In the genomic region with DNA sequence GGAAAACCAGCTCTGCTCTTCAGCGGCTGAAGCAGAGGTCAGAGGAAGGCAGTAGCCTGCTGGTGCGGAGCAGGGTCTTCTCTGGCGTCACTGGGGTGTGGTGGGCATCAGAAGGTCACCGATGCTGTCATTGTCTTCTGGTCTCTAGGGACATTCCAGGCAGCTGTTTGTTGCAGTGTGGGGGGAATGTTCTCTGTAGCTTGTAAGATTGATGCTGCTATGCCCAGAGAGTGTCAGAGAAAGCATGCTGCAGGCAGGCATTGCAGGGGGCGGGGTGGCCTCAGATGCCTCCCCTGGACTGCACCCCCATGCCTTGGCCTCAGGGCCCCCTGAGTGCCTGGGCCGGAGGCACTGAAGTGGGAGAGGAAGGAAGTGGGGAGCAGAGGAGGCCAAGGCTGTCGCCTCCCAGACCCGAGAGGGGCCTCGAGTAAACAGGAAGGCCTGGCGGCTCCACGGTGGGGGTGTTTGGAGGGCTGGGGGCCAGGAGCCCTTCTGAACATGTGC, we compare ENCODE assay signal across 8 mouse cellular contexts. TPM values are rescaled to one million over a fixed set of nuclear protein-coding genes. Genes with fewer than 3 reads are reported as not detected.
DNase-seq lines count a peak whose midpoint lies in the region; ATAC-seq and TF ChIP-seq lines count a peak whose summit lies in the region.
"Had no signal": no experiment of that assay in that cellular context is flagged by ENCODE, and none has a peak within 500 bp of the region (broad histone marks: within the 10 kb centered on the region; RNA-seq: fewer than 3 reads in every experiment).

No protein-coding gene starts in this region.

- no peaks in the 10 kb centered on the region for H3K9me3 ChIP-seq in ES-E14 (ENCODE audit: control insufficient read depth, insufficient read depth, low read depth, low read length)

- peak overlapping the region; percentile 9 for H3K9ac ChIP-seq in ES-E14 (ENCODE audit: insufficient read depth, low read depth, low read length, poor library complexity, severe bottlenecking)

- ATAC-seq in megakaryocyte progenitor cell, adult 5-6 weeks (replicated peaks; ENCODE audit: poor library complexity), result peak; percentile 77

- in situ Hi-C loops in ES-E14 (cut with MboI; ENCODE audit: low sequenced_read_pairs in 2 of 2, unreplicated experiment in 2 of 2), result no loop called here

- peak overlapping the region in 1 of 2 experiments; percentile 2; a peak in 2 of 4 replicates for H3K4me3 ChIP-seq in ES-E14 (ENCODE audit: insufficient read depth in 1 of 2, low read depth in 1 of 2, low read length in 2 of 2, poor library complexity in 1 of 2, severe bottlenecking in 1 of 2)
- H3K4me3 ChIP-seq: erythroblast, embryonic 14.5 days had no signal

- intact Hi-C loops in heart, postnatal 14 days (cut with DNase I), result no loop called here

- H3K36me3 ChIP-seq in ES-E14 (ENCODE audit: control insufficient read depth, insufficient read depth, low read length, poor library complexity, severe bottlenecking), result peaks cover 17% of the 10 kb centered on the region

- H3K27ac ChIP-seq in ES-E14 (ENCODE audit: insufficient read depth, low read depth, low read length, poor library complexity, severe bottlenecking), result no peak overlapping the region

- H3K4me1 ChIP-seq in ES-E14 (ENCODE audit: control insufficient read depth in 2 of 2, insufficient read depth in 2 of 2, low read length in 2 of 2, poor library complexity in 1 of 2), result peaks cover 0 to 8% of the 10 kb centered on the region in 2 experiments; a peak in 2 of 4 replicates

- no peak for DNase-seq in ES-E14 (ENCODE audit: low read depth, low spot score)
- peak; percentile 56 for DNase-seq in adrenal gland, postnatal 25 days
- DNase-seq in heart, postnatal 14 days, result peak; percentile 71 to 77
- DNase-seq in kidney, postnatal 4 days, result peak; percentile 70 to 80
- DNase-seq in thymus, postnatal 36 days, result peak; percentile 76 to 88
- no peak for DNase-seq in ovary, postnatal 10 days (ENCODE audit: low spot score)

TF ChIP-seq in ES-E14, 5 proteins besides CTCF, POLR2A, EP300 and RAD21:
- TF ChIP-seq HCFC1 (IDR thresholded peaks at IDR 0.05; ENCODE audit: borderline replicate concordance, insufficient read depth, low read length) (no peak), ZC3H11A (IDR thresholded peaks at IDR 0.05; ENCODE audit: borderline replicate concordance, low read depth, low read length) (no peak)

RNA-seq across cellular contexts. Expression of gene Eng, which starts 8.6 kb away (rescaled TPM):
- total RNA-seq in ES-E14 (2012; rRNA removed), result 18.3 and 36.8 TPM in 2 replicates
- 105 and 106 TPM in 2 replicates for total RNA-seq in adrenal gland, postnatal 25 days (2021)
- 100 to 1,000 TPM; 148 to 162 TPM for total RNA-seq in heart, postnatal 14 days (2021)
- total RNA-seq in megakaryocyte progenitor cell, adult 5-6 weeks (2015), result 14.7 and 15.5 TPM in 2 replicates
- 6.9 and 8.5 TPM in 2 replicates for total RNA-seq in megakaryocyte progenitor cell, adult 5-6 weeks (2017)

RNA-seq across cellular contexts. Expression of gene Ak1, which starts 16.3 kb away (rescaled TPM):
- 77.4 and 90.8 TPM in 2 replicates for total RNA-seq in ES-E14 (2012; rRNA removed)
- total RNA-seq in adrenal gland, postnatal 25 days (2021), result 43.4 and 61.9 TPM in 2 replicates
- total RNA-seq in heart, postnatal 14 days (2021), result 100 to 1,000 TPM; 595 to 617 TPM
- 0.12 and 1.8 TPM in 2 replicates for total RNA-seq in megakaryocyte progenitor cell, adult 5-6 weeks (2015)
- total RNA-seq in megakaryocyte progenitor cell, adult 5-6 weeks (2017), result 0.12 and 0.14 TPM in 2 replicates

RNA-seq across cellular contexts. Expression of gene St6galnac6, which starts 38.3 kb away (rescaled TPM):
- 18.0 and 27.2 TPM in 2 replicates for total RNA-seq in ES-E14 (2012; rRNA removed)
- 48.4 and 56.0 TPM in 2 replicates for total RNA-seq in adrenal gland, postnatal 25 days (2021)
- 100 to 1,000 TPM in 1 of 2 experiments, 10 to 100 TPM in 1; 97.9 to 104 TPM for total RNA-seq in heart, postnatal 14 days (2021)
- total RNA-seq in megakaryocyte progenitor cell, adult 5-6 weeks (2015), result 7.9 and 9.4 TPM in 2 replicates
- total RNA-seq in megakaryocyte progenitor cell, adult 5-6 weeks (2017), result 19.0 and 24.4 TPM in 2 replicates

RNA-seq across cellular contexts. Expression of gene St6galnac4, which starts 50.9 kb away (rescaled TPM):
- total RNA-seq in ES-E14 (2012; rRNA removed), result 9.4 and 14.8 TPM in 2 replicates
- total RNA-seq in adrenal gland, postnatal 25 days (2021), result 8.8 and 9.4 TPM in 2 replicates
- total RNA-seq in heart, postnatal 14 days (2021), result 10 to 100 TPM; 22.8 to 23.6 TPM
- 26.2 and 33.1 TPM in 2 replicates for total RNA-seq in megakaryocyte progenitor cell, adult 5-6 weeks (2015)
- 38.7 and 40.4 TPM in 2 replicates for total RNA-seq in megakaryocyte progenitor cell, adult 5-6 weeks (2017)

Comparison
In these comparisons a context has a peak if more than half of its experiments do, and no peak if none do; other contexts are left out.
1. DNase-seq: peak in adrenal gland, postnatal 25 days (single experiment), heart, postnatal 14 days (2 of 2), kidney, postnatal 4 days (2 of 2) and thymus, postnatal 36 days (2 of 2); none in ES-E14 (single experiment) and ovary, postnatal 10 days (single experiment).
2. RNA of gene Ak1, which starts 16.3 kb away (total RNA-seq): 595 to 617 TPM in heart, postnatal 14 days, 77.4 to 90.8 TPM in ES-E14 and 43.4 to 61.9 TPM in adrenal gland, postnatal 25 days; 0.12 to 1.8 TPM in megakaryocyte progenitor cell, adult 5-6 weeks; every median in the first group is over 10 times any median in the second.